Mouse (Mus musculus): ENCODE measurements at regions not wholly inside any gene's neighbourhood (a gene's known extent, or its start where the extent isn't known, plus 50 kb on each side); places are given as distances from the start of the nearest gene placed in this dataset.

- DNase-seq (ENCODE audit: extremely low spot score in 1 of 2, low spot score in 1 of 2): no peak
Observed at GRCm38 (mm10) chr4:4195250-4195649, 117.9 kb upstream of the Sdr16c6 start.

Measured in layer of hippocampus, postnatal 25 days (tissue).